Mouse (Mus musculus): ENCODE data around the gene Cacna1c. TPM values are rescaled to one million over a fixed set of nuclear protein-coding genes. Genes with fewer than 3 reads are reported as not detected.

Gene Cacna1c
- polyA plus RNA-seq (2014; fragmentation: Illumina TruSeq; extraction: RNeasy Lipid Tissue Mini Kit (QIAGEN cat#74804); ENCODE audit: low read depth, low replicate concordance) = 0.53 TPM

DNA sequence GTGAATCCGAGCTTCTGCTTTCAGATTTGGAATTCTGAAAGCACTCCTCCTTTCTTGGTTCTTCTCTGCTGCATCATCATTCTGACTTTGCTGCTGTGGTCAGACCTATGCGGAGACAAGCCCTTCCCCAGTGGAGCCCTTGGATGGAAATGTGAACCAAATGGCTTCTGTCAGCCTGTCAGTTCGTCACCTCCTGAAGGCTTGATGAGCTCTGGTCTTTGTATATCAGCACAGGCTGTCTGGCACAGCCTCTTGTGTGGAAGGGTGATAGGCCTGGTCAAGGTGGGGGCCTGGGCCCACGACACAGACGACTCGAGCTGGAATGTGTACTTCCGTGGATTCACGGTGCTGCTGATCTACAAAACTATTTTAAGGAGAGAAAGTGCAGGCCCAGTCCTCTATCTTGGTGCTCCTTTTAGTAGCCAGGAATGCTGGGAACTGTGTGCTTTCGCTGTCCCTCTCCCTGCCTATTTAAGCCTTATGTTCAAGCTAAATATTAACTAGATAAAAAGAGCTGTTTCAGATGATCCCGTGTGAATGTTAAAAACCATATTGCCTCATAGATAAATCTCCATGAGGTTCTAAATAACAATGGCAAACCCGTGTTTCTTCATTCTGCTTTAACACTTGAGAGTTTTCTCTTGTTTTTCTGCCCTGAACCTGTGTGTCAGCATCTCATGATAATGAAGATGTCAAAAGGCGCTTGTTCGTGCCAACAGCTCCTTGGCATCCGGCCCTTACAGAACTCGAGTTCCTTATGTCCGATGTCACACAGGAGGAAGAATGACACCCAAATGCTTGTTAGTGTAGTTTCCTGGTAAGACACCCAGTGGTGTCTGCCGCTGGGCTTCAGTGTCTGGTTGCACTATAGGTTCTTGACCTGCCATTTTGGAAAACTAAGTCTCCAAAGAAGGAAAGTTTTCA lies at the start of gene Cacna1c:
TSS of gene Cacna1c (minus strand) at position 37 of the 924 bp plus-strand sequence.

GRCm38 (mm10) chr6:119236241-119236640 lies 40.0 kb upstream of the Cacna1c start, which contains the start of gene Cacna2d4:
Gene Cacna2d4 (plus strand): TSS chr6:119236526.

DNA sequence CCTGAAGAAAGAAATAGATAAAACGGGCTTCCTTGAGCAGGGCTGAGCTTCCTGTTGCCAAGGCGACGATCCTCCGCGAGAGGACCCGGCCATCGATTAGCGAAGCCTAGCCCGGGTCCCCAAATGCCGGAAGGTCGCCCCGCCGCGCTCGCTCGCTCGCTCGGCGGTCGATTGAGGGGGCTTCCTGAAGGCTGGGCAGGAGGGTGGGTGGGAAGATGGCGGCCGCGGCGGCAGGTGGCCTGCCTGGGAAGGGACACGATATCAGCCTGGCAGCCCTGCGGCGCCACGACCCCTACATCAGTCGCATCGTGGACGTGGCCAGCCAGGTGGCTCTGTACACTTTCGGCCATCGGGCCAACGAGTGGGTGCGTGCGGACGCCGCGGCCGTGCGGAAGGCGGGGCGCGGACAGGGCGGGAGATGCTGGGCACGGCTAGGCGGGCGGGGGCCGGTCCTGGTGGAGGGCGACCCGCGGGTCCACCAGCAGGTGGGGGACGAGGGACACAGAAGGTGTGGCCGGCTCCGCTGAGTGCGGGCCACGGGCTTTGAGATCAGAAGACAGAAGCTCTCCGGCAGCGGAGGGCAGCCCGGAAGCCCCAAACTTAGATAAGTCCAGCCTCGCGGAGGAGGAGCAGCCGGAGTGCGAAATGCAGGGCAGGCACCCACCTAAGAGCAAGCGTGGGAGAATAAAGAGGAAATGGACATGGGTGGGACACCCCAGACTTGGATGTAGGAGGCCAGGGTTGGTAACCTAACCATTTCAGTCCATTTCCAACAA lies 21.0 kb downstream of the Cacna1c start, which contains the start of gene Dcp1b:
TSS of gene Dcp1b (plus strand) at position 176 of the 776 bp plus-strand sequence.

DNA sequence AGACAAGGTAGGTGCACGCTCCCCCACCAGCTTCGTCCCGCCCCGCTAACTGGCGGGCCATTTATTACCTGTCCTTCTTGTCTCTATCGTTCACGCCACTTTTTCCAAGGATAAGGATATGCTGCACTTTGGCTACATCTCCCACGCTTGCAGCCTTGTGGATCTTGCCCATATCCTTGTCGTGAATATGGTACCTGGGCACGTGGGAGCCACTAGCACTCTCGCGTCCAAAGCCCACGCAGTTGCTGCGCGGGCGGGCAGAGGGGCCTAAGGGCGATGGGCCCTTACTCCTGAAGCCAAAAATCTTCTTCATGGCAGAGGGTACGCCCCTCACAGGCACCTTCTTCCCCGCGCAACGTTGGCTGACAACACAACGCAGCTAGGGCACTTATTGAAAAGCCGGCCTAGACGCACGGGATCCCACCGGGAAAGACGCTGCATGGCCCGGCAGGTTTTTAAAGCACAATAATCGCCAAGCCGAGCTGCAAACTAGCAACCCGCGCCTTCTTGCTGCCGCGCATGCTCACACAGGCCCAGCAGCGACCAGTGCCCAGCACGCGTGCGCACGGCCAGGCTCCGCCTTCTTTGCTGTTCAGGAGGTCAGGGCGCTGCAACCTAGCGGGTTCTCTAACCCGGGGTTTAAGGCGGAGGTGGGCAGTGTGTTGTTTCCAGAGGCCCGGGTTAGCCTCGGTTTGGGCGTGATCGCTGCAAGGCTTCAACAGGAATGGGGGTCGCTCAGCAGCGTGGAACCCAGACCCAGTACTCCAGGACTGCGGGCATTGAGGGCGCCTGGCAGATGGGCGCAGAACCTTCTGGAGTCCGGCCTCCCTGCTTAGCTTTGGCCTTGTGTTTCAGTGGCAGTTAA lies 634.2 kb downstream of the Cacna1c start, which contains the start of gene Ankrd26:
TSS of gene Ankrd26 (minus strand) at position 482 of the 865 bp plus-strand sequence.

Other genes with a start within 250 kb of the Cacna1c start
- 40.1 TPM for gene Dcp1b, start 21.2 kb downstream of the Cacna1c start, polyA plus RNA-seq (2014; fragmentation: Illumina TruSeq; extraction: RNeasy Lipid Tissue Mini Kit (QIAGEN cat#74804); ENCODE audit: low read depth, low replicate concordance)
- gene Cacna2d4, start 40.1 kb upstream of the Cacna1c start, polyA plus RNA-seq (2014; fragmentation: Illumina TruSeq; extraction: RNeasy Lipid Tissue Mini Kit (QIAGEN cat#74804); ENCODE audit: low read depth, low replicate concordance) = 0.04 TPM
- gene Lrtm2, start 134.3 kb upstream of the Cacna1c start, polyA plus RNA-seq (2014; fragmentation: Illumina TruSeq; extraction: RNeasy Lipid Tissue Mini Kit (QIAGEN cat#74804); ENCODE audit: low read depth, low replicate concordance) = not detected
- gene Adipor2, start 221.3 kb upstream of the Cacna1c start, polyA plus RNA-seq (2014; fragmentation: Illumina TruSeq; extraction: RNeasy Lipid Tissue Mini Kit (QIAGEN cat#74804); ENCODE audit: low read depth, low replicate concordance) = 25.4 TPM

Data from testis, adult 10 weeks (tissue).